Mouse (Mus musculus) retina, postnatal 1 day (tissue): ENCODE measurements around the gene Znhit1.

Experiments used
- DNase-seq: peaks from one replicate; pipeline ENCODE4 v3.0.0-alpha.2; 2012

Gene Znhit1

DNA sequence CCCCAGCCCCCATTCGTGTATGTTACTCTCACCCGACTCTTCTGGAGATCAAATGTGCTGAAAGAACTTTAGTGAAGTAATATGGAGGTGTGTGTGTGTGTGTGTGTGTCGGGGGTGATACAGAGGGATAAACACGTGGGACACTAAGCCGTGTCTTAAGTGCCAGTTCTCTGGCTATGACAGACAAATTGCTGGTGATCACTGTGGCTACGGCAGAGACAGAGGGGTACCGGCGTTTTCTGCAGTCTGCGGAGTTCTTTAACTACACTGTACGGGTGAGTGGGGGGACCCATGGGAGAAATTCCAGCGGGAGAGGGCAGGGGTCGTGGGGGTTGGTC is at the start of gene Znhit1:
Znhit1 (minus strand) TSS at position 88 of the 338 bp plus-strand sequence.
- peak; percentile 35 for DNase-seq

DNA sequence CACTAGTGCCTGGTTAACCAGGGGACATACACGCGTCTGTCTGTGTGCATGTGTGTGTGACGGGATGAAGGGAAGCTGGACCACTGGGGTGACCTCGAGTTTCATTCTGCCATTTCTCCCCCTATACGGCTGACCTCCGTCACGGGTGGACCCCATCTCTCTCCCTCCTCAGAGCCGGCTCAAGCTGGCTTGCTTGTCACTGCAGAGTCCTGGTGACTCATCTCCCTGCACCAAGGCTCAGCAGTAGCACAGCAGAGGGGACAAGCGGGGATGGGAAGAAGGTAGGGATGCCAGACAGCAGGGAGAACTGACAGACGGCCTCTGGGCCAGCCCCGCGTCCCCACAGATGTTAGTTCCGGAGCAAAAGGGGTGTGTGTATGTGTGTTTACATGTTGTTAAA is 48.4 kb upstream of the Znhit1 start:
- no peak for DNase-seq

DNA sequence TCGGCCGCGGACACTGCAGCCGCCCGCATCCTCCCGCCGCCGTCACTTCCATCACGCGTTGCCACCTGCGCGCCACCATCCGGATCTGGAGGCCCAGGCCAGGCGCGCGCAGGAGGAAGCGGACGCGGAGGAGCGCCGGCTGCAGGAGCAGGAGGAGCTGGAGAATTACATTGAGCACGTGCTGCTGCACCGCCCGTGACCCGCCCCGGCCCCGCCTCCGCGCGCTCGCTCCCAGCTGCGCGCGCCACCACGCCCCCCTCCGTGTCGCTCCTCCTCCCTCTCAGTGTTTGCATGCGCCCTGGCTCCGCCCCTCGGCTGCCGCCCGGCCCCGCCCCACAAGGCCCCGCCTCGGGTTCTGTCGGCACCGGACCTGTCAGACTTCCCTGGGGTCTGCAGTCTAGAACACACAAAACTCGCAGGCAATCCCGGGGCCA is 44.8 kb upstream of the Znhit1 start:
- DNase-seq = peak; percentile 92

DNA sequence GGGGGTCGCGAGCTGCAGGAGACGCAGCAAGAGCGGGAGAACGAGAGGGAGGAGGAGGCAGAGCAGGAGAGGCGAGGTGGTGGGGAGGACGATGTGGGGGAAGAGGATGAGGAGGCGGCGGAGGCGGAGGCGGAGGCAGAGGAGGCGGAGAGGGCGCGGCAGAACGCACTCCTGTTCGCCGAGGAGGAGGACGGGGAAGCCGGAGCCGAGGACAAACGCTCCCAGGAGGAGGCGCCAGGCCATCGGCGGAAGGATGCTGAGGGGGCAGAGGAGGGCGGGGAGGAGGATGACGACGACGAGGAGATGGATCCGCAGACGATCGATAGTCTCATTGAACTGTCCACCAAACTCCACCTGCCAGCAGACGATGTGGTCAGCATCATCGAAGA is 44.2 kb upstream of the Znhit1 start:
- DNase-seq = peak; percentile 43

DNA sequence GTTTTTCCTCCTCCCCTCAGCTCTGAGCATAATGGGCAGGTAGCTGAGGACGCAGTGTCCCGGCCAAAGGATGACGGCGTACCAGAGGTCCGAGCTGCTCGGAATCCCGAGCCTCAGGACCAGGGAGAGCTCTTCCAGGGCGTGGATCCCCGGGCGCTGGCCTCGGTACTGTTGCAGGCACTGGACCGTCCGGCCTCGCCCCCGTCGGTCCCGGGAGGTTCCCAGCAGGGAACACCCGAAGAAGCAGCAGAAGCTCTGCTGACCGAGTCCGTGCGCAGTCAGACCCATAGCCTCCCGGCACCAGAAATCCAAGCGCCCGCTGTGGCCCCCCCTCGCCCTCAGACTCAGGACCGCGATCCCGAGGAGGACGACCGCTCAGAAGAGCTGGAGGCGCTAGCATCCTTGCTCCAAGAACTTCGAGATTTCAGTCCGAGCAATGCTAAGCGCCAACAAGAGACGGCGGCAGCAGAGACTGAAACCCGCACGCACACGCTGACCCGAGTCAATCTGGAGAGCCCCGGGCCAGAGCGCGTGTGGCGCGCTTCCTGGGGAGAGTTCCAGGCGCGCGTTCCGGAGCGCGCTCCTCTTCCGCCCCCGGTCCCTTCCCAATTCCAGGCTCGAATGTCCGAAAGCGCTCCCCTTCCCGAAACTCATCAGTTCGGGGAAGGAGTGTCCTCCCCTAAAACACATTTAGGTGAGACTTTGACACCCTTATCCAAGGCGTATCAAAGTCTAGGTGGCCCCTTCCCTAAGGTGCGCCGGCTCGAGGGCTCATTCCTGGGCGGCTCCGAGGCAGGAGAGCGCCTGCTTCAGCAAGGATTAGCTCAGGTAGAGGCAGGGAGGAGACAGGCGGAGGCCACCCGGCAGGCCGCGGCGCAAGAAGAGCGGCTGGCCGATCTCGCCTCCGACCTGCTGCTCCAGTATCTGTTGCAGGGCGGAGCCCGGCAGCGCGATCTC is 43.5 kb upstream of the Znhit1 start:
- DNase-seq = peak; percentile 28

DNA sequence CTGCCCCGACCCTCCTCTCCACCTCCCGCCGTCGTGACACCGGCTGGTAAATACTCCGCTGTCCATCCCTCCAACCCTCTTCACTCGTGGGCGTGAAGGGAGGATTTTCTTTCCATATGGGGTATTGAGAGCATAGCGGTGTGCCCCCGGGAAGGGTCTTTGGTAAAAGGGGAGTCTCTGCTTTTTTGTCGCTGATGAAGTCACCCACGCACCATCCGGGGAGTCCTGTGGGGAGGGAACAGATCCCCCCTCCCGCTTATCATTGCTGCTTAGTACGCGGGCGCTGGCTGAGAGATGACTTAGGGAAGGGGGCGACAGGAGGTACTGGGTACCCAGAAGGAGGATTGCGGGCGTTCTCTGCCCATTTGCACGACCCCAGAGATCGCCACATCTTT is 42.6 kb upstream of the Znhit1 start:
- DNase-seq = no peak

DNA sequence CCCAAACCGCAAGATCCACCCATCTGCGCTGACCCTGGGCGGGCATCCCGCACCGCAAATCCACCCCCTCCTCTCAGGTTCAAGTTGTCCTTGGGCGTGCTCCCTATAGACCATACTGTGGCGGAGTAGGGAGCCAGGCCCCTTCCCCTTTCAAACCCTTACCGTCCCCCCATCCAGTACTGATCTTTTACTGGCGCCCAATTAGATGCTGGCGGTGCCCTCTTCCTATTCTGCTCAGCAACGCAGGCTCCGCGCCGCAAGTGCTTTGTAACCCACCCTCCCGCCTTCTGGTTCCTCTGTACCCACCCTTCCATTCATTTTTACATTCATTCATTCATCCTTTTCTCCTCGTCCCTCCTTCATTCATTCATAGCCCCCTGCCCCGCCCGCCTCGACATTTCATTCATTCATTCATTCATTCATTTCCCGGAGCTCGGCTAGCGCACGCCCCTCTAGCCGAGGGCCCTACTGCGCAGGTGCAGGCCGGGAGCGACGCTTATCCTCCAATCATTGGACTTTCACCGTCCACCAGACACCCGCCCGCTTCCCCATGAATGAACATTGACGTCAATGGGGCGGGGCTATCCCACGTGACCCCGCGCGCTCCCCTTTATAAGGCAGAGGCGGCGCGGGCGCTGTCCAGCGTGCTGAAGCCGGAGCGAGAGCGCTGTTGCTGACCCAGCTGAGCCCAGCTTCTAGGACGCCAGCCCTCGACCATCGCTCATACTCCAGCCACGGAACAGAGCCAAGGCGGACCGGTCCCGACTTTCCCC is 42.0 kb upstream of the Znhit1 start:
- peak; percentile 97 for DNase-seq

DNA sequence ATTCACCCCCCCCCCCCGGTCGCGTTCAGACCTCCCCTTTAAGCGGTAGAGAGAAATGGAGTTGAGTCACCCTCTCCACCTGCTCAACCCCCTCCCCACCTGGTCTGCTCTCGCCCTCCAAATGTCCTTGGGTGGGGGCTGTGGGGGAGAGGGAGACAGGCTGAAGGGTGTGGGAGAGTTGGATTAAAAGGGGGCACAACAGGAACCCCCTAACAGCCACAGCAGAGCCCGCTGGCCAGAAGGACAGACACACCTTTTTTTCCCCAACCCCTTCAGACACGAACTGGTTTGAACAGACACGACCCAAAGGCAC is 41.4 kb upstream of the Znhit1 start:
- no peak for DNase-seq

DNA sequence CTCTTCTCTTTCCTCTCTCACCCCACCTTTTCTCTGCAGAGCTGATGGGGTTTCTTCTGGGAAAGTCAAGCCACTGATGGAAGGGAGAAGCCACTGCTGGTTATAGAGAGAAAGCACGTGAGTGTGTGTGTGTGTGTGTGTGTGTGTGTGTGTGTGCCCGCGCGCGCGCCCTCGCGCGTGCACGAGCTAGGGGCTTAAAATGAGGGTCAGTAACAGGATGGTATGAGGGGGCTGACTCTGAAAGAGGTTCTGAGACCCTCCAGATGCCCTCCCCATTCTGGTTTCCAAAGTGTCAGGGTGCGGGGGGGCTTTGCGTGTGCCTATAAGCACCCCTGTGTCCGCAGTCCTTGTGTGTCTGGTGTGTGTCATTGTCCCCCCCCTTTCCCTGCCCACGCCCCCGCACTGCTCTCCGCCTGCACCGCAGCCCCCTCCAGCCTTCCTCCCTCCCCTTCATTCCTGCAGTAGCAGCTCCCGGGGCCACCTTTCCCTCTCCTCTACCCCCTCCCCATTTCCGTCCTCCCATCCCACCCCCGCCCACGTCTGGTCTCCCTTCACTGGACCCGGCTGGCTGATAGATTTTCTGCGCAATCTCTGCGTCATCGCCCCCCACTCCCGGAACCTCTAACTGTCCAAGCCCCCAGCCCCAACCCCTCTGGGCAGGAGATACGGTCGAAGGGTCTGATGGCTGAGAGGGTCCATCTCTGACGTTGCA is 40.9 kb upstream of the Znhit1 start:
- DNase-seq = peak; percentile 48

DNA sequence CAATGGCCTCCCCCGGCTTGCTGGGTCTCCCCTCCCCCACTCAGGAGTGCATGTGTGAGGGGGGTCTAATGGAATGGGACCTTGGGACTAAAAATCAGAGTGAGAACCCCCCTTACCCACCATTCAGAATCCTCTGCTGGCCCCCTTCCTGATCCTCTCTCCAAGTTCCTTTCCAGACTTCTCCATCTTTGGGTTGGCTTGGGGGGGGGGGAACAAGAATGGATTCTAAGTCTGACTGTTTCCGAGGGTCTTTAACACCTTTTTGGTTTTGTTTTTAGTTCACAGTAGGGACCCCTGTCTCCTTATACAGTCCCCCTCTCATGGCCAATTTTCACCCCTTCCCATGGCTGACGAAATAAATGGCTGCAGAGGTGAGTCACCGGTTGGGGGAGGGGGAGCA is 38.3 kb upstream of the Znhit1 start, which contains the start of gene Vgf:
Vgf (plus strand) TSS at position 301 of the 400 bp plus-strand sequence.
- DNase-seq = no peak

DNA sequence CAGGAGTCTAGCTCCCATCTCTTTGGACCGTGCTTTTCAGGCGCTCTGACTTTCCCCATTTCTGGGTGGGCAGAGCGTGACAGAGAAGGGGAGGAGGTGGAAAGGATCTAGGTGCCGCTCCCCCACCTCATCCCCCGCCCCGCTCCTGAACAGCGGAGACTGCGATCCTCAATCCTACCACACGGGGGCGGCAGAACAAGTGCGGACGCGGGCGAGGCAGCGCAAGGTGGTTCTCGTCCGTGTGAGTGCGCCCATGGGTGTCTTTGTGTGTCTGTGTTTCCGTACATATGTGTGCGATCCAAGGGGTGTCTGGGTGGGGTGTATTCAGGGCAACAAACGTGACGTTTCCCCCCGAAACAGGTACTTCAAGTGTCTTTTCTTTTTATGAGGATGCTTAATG is 37.3 kb upstream of the Znhit1 start:
- DNase-seq = peak; percentile 83

DNA sequence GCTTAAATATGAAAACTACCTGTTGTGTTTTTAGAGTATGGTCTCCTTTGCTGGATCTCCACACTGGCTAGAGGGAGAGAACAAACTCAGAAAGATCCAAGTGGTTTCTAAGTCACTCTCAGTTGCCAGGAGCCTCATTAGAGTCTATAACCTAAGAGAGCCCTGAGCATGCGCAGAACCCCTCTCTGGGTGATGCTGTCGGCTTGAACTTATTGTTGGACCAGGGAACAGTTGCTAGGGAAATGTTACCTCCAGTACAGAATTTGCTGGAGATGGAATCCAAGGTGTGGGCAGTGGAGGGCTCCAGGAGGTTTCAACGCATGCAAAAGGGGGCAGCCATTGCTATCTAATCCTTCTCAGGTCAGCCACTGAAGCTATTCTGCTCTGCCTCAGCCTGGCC is 36.5 kb upstream of the Znhit1 start:
- no peak for DNase-seq

DNA sequence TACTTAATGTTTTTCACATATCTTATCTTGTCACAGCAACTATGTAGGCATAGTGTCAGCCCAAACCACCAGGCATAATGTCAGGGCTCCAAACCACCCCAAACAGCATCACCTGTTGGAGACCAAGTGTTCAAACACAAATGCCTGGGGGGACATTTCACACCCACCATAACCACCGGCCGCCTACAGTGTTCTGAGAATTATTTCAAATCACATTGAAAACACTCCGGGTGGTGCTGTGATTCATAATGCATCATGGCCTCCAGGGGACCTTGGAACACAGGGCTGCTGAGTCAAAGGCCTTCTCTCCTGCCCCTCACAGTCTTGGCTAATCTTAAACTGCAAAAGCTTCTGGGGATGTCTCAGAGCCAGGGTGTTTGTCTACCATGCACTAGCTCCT is 28.1 kb upstream of the Znhit1 start:
- DNase-seq = no peak

DNA sequence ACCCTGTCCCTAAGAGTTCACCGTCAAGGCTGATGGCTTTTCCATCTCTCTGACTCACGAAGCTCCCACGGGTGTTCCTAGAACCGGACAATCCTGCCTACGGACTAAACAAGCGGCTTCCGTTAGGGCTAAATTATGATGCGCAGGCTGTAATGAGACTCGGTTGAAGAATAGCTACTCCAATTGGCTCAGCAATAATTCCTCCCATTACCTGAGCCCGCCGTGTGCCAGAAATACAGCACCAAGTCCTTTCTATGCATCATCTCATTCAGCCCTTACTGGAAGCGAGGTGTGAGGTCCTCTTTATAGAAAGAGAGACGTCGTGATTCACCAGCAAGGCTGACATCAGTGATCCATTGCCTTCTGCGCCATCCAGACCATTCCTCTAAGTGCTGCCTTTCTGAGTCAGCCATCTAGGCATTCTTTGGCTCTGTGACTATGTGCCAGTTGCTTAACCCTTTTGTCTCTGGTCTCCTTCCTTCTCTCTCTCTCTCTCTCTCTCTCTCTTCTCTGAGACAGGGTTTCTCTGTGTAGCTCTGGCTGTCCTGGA is 24.7 kb upstream of the Znhit1 start:
- DNase-seq = no peak

DNA sequence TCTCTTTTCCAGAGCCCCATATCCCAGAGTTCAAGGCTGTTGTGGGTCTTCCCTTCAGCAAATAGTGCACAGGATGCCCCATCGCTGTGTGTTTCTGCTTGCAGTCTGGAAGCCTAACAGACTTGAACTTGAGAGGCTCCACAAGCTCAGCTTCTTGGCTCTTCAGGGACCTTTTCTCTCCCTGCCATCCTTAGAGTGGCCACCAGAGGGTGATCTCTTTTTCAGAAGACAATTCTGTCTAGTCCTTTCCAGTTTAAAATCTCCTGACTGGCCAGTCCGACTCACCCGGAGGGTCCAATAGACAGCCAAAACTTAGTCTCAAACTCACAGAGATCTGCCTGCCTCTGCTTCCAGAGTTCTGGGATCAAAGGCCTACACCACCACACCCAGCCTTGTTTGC is 22.2 kb upstream of the Znhit1 start:
- peak; percentile 73 for DNase-seq

DNA sequence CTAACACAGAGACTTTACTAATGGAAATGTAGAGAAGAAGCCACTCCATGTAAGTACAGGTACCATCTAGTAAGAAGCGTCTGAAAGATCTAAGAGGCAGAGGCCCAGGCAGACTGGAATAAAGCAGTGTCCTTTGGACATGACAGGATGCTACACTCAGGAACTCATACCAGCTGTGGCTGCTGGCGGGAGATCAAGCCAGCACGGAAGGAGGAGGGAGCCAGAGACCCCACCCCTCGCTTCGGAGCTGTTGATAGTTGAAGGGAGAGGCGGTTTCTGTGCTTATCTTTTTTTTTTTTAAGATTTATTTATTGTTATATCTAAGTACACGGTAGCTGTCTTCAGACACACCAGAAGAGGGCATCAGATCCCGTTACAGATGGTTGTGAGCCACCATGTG is 19.5 kb upstream of the Znhit1 start:
- no peak for DNase-seq

DNA sequence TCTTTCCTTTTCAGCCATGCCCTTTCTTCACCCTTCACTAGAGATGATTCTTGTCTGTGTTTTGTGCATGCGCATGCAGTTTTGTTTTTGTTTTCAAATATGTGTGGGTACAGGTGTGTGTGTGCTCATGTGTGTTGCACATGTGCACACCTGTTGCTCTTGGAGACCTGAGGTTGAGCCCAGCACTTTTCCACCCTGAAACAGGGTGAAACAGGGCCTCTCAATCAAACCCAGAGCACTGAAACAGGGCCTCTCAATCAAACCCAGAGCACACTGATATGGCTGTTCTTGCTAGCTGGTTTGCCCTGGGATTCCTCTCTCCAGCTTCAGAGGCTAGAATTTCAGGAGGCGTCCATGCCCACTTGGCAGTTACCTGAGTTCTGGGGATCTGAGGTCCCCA is 12.8 kb upstream of the Znhit1 start:
- DNase-seq = no peak

DNA sequence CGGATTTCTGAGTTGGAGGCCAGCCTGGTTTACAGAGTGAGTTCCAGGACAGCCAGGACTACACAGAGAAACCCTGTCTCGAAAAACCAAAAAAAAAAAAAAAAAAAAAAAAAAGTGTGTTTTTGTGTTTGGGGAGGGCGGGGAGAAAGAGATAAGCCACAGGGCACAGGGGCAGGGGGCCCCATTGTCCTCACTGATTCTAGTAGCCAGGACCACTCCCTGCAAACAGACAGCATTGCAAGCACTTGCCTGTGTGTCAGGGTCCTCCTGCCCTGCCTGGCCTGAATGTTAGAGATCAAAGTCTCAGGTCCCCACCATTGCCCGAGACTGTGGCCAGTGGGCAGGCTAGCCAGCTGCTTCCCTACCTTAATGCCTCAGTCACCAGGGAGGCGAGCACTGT is 11.6 kb upstream of the Znhit1 start:
- DNase-seq = no peak

DNA sequence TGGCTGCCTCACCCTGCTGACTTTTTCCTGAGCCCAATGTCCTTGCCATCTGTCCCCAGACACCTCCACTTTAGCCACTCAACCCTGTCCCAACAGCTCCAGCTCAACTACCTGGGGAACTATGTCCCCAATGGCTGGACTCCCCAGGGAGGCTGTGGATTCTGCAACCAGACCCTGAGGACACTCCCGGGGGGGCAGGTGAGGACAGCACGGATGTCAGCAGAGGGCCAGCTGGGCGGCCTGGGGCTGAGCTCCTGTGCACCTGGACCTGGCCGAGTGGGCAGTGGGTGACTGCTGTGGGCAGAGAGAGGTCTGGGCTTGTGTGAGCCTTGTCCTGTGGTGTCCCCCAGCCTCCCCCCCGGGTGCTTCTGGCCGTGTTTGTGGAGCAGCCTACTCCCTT is 2.0 kb upstream of the Znhit1 start:
- no peak for DNase-seq

DNA sequence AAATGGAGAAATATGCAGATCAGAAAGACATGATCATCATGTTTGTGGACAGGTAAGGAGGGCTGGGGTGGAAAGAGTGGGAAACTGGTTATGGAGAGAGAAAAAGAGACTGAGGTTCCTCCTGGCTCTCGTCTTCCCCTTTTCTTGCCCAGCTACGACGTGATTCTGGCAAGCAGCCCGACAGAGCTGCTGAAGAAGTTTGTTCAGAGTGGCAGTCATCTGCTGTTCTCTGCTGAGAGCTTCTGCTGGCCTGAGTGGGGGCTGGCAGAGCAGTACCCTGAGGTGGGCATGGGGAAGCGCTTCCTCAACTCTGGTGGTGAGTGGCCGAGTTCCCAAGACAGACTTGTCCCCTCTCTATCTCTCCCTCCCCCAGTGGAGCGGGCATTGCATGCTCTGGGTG is 599 bp upstream of the Znhit1 start:
- no peak for DNase-seq

DNA sequence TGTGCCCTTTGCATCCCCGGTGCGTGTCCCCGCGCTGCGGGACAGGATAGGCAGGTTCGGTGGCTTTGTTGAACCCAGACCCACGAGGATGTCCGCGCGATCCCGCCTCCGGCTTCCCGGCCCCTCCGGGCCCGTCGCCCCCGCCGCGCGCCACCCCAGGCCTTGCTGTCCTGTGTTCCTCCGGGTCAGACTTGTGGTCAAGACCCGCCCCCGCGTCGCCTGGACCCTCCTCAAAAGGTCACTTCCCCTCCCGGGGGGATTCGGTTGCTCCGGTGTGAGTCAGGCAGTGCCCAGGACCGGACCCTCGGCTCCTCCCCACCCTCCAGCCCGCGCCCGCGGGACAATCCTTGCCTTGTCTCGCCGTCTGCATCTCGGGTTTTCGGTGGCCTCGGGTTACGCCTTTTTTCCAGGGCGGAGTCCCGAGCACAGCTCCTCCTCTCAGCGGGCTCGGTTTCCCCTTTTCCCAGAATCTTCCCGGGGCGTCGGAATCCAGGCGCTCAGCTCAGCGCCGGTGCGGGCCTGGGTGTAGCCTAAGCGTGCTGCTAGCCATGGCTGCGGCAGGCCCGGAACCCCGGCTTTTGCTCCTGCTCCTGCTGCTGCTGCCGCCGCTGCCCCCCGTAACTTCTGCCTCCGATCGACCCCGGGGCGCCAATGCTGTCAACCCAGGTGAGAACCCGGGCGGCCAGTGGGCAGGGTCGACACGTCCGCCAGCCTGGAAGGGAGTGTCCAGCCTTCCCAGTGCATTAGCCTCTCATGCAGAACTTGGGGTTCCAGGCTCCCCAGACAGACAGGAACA is 485 bp downstream of the Znhit1 start:
- DNase-seq = peak; percentile 79

DNA sequence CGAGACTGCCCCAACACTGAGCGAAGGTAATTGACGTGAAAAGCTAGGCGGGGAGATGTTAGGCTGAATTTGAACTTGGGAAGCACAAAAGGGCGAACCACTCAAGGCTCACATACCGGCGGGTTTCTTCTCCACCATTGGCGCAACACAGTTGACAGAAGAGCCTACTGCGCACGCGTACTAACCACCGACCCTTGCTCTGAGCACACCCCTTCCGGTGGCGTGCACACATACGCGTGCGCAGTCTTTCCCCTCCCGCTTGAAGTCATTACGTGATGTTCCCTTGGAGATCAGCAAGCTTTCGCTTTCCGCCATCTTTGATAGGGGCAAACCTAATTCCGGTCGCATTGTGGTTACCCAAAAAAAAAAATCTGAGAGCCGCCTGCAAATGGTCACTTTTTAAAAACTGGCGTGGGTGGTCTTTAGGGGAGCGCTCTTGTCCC is 1.1 kb downstream of the Znhit1 start, which contains the start of gene Plod3:
Plod3 (plus strand) TSS at position 325 of the 443 bp plus-strand sequence.
- peak; percentile 99 for DNase-seq
